In the genomic region with DNA sequence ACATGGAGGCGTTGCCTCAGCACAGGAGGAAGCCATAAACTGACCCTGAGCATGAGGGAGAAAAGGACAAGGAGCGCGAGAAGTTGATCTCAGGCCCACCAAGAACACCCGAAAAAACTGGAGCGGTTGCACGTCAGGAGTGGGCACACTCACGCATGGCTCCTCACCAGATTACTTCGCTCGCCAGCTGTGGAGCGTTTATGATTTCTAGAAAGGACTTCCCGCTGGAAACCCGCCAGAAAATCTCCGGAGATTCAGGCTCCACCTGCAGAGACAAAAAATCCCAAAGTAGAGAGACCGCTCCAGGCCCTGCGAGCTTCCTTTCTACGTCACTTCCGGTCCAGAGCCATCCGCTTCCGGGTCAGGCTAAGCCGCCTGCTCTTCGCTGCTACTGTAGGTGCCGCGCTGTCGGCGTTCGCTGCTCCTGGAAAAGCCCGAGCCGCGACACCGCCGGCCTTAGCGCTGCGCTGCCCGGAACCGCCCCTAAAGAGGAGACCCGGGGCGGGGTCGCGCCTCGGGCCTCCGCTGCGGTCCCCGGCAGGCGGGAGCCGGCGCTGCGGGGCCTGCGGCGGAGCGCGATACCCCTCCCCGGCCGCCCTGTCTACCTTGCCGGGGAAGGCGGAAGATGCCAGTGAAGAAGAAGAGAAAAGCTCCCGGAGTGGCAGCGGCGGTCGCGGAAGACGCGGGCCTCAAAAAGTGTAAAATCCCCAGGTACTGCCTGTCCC, we compare ENCODE assay signal across 8 mouse cellular contexts. TPM values are rescaled to one million over a fixed set of nuclear protein-coding genes. Genes with fewer than 3 reads are reported as not detected.
DNase-seq lines count a peak whose midpoint lies in the region; ATAC-seq and TF ChIP-seq lines count a peak whose summit lies in the region.

Gene Dync2h1, minus strand, starts transcription at position 275 of the 725 bp plus-strand sequence.
Gene Dcun1d5, plus strand, starts transcription at position 349 of the 725 bp plus-strand sequence.

- peak within 1 kb of the TSS; percentile 94 for H3K27ac ChIP-seq in hindbrain, embryonic 13.5 days

- peak; percentile 95 for ATAC-seq in Patski
- ATAC-seq in hindbrain, embryonic 13.5 days (ENCODE audit: low FRiP score) = peak; percentile 99

- CTCF ChIA-PET in Patski (lab: Charles Lee) = interaction anchor here (1.7 kb wide), 1 partner anchor 9 kb away, joined by 5 read pairs; no protein-coding TSS in a partner anchor

- POLR2A ChIA-PET in Patski (lab: Charles Lee) = interaction anchor here (0.5 to 0.9 kb wide), 2 partner anchors 11 to 17 kb away, joined by 3 read pairs; no protein-coding TSS in a partner anchor

- H3K4me2 ChIP-seq in hindbrain, embryonic 13.5 days = peak within 1 kb of the TSS; percentile 92

- under 1% methylated on average over 61 of the region's 62 CpGs for WGBS in hindbrain, embryonic 13.5 days

- H3K9me3 ChIP-seq in hindbrain, embryonic 13.5 days = no peaks in the 10 kb centered on the region

- H3K4me3 ChIP-seq in hindbrain, embryonic 13.5 days = peak within 1 kb of the TSS; percentile 99

- DNase-seq in Patski (ENCODE audit: low read depth, low spot score) = peak; percentile 88
- DNase-seq in cerebellum, postnatal 14 days = peak; percentile 95
- DNase-seq in frontal cortex, postnatal 14 days (ENCODE audit: low spot score in 2 of 2) = peak; percentile 87 to 90
- DNase-seq in layer of hippocampus, postnatal 25 days (ENCODE audit: extremely low spot score in 1 of 2, low spot score in 1 of 2) = peak; percentile 82 to 87
- peak; percentile 96 for DNase-seq in lung, postnatal 25 days (ENCODE audit: low spot score)
- peak; percentile 94 for DNase-seq in retina, embryonic 14.5 days (ENCODE audit: low spot score)
- peak; percentile 92 for DNase-seq in thymus, postnatal 4 days

- H3K36me3 ChIP-seq in hindbrain, embryonic 13.5 days = no peaks in the 10 kb centered on the region

- TF ChIP-seq CTCF in Patski (IDR thresholded peaks at IDR 0.05) = no peak

- H3K4me1 ChIP-seq in hindbrain, embryonic 13.5 days (replicated peaks) = peaks cover 22% of the 10 kb centered on the region

- no peaks in the 10 kb centered on the region for H3K27me3 ChIP-seq in Patski
- no peaks in the 10 kb centered on the region for H3K27me3 ChIP-seq in hindbrain, embryonic 13.5 days

- peak within 1 kb of the TSS; percentile 94 for H3K9ac ChIP-seq in hindbrain, embryonic 13.5 days

- in situ Hi-C loops in Patski (cut with MboI; ENCODE audit: low pct_unique_long_range_greater_than_20kb) = loop anchor here (25.0 kb wide), 1 partner anchor 1928 kb away; no protein-coding TSS in a partner anchor

RNA-seq across cellular contexts. Expression of gene Dync2h1, which starts in this region (rescaled TPM):
- 12.6 TPM for polyA plus RNA-seq in Patski (2021)
- 22.0 and 23.2 TPM in 2 replicates for polyA plus RNA-seq in hindbrain, embryonic 13.5 days (2015; fragmentation: Nextera tagmentation; extraction: Ambion mirVana)
- total RNA-seq in layer of hippocampus, postnatal 25 days (2021) = 10 to 100 TPM; 26.3 to 29.6 TPM

RNA-seq across cellular contexts. Expression of gene Dcun1d5, which starts in this region (rescaled TPM):
- polyA plus RNA-seq in Patski (2021) = 94.0 TPM
- polyA plus RNA-seq in hindbrain, embryonic 13.5 days (2015; fragmentation: Nextera tagmentation; extraction: Ambion mirVana) = 115 and 117 TPM in 2 replicates
- total RNA-seq in layer of hippocampus, postnatal 25 days (2021) = 10 to 100 TPM; 68.5 to 80.5 TPM

Comparison
In these comparisons a context has a peak if more than half of its experiments do, and no peak if none do; other contexts are left out.
1. Peak in every context shown above with its lines: DNase-seq, ATAC-seq, H3K4me3 ChIP-seq and H3K27ac ChIP-seq.